22 mouse cellular contexts compared by ENCODE assay signal in the genomic region with DNA sequence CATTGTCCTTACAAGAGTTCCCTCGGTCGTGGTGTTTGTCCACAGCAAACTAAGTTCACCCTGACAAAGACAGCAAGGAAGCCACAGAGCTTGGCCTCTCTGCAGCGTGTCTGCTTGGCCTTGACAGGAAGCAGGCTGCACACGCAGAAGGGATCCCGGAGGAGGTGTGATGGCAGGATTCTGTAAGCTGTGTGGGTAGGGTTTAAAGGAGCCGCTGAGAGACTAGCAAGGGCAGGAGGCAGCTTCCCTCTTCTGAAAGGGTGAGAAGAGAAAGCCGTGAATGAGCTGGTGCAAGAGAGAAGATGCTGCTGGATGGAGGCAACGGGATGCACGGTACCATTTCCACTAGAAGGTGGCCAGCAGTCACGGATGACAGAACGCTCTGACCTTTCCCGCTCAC. TPM values are rescaled to one million over a fixed set of nuclear protein-coding genes. Genes with fewer than 3 reads are reported as not detected.
A peak's percentile ranks its signal among the peaks of the same experiment; 100 is the strongest.
DNase-seq lines count a peak whose midpoint lies in the region; ATAC-seq lines count a peak whose summit lies in the region.
"Had no signal": no experiment of that assay in that cellular context is flagged by ENCODE, and none has a peak within 500 bp of the region (broad histone marks: within the 10 kb centered on the region; RNA-seq: fewer than 3 reads in every experiment).

No protein-coding gene starts in this region.

- DNase-seq in cerebellum, postnatal 25 days: peak; percentile 42 to 44
- no peak for DNase-seq in cerebellum, postnatal 10 days
- no peak for DNase-seq in heart, postnatal 36 days
- peak; percentile 14 to 53 for DNase-seq in left cerebral cortex, adult 18-20 months (ENCODE audit: low spot score in 2 of 2)
- DNase-seq in left cerebral cortex, adult 8-10 months (ENCODE audit: low spot score in 2 of 2): no peak
- peak; percentile 76 for DNase-seq in brain, adult 2 months (ENCODE audit: low read depth, low spot score)
- DNase-seq: adrenal gland, postnatal 14 days; cerebellum, postnatal 36 days; gastrocnemius, postnatal 10 days; heart, adult 18-20 months; heart, postnatal 4 days had no signal

- peaks cover 20% of the 10 kb centered on the region for H3K4me1 ChIP-seq in heart, embryonic 11.5 days (ENCODE audit: control insufficient read depth, insufficient read depth, low read length)
- H3K4me1 ChIP-seq: forebrain, embryonic 12.5 days had no signal

- H3K4me2 ChIP-seq in heart, embryonic 11.5 days: no peak overlapping the region
- H3K4me2 ChIP-seq: embryonic facial prominence, embryonic 13.5 days; forebrain, embryonic 12.5 days; heart, embryonic 12.5 days; hindbrain, embryonic 14.5 days; intestine, embryonic 15.5 days had no signal

- H3K4me3 ChIP-seq in heart, embryonic 11.5 days (ENCODE audit: low read depth, low read length): no peak overlapping the region
- H3K4me3 ChIP-seq: embryonic facial prominence, embryonic 13.5 days; forebrain, embryonic 12.5 days; heart, embryonic 12.5 days; intestine, embryonic 15.5 days had no signal

- no peak overlapping the region for H3K9ac ChIP-seq in heart, embryonic 11.5 days (ENCODE audit: low read depth, low read length)
- H3K9ac ChIP-seq: embryonic facial prominence, embryonic 13.5 days; forebrain, embryonic 12.5 days; heart, embryonic 12.5 days; hindbrain, embryonic 14.5 days; intestine, embryonic 15.5 days had no signal

- 0 out of 2 replicates have a peak, but pooled peaks have one; percentile 14 for ATAC-seq in heart, embryonic 11.5 days (replicated peaks; ENCODE audit: insufficient number of reproducible peaks, low FRiP score, low TSS enrichment)
- ATAC-seq in megakaryocyte-erythroid progenitor cell, adult 5-6 weeks (replicated peaks; ENCODE audit: low FRiP score, low TSS enrichment, poor library complexity, severe bottlenecking): no peak
- ATAC-seq: activated CD4-positive, CD25-positive, alpha-beta regulatory T cell, adult 4 months; forebrain, embryonic 16.5 days; intestine, embryonic 15.5 days; Patski had no signal

- 66% methylated on average over 12 of the region's 12 CpGs for WGBS in heart, embryonic 11.5 days (ENCODE audit: insufficient replicate concordance)

- no peak overlapping the region for H3K27ac ChIP-seq in heart, embryonic 11.5 days (ENCODE audit: low read depth, low read length)
- H3K27ac ChIP-seq: embryonic facial prominence, embryonic 13.5 days; forebrain, embryonic 12.5 days; hindbrain, embryonic 14.5 days; intestine, embryonic 15.5 days had no signal

- H3K36me3 ChIP-seq in heart, embryonic 11.5 days (ENCODE audit: control insufficient read depth, insufficient read depth, low read length): no peaks in the 10 kb centered on the region
- H3K36me3 ChIP-seq: forebrain, embryonic 12.5 days had no signal

- intact Hi-C loops in heart, postnatal 36 days (cut with DNase I): no loop called here

- H3K27me3 ChIP-seq in heart, embryonic 11.5 days (ENCODE audit: control insufficient read depth, insufficient read depth, low read length): no peaks in the 10 kb centered on the region
- H3K27me3 ChIP-seq: CH12.LX; embryonic facial prominence, embryonic 13.5 days; forebrain, embryonic 12.5 days; heart, embryonic 12.5 days; intestine, embryonic 15.5 days; Patski had no signal

- H3K9me3 ChIP-seq in heart, embryonic 11.5 days (replicated peaks; ENCODE audit: control insufficient read depth, low read length): no peaks in the 10 kb centered on the region
- H3K9me3 ChIP-seq: embryonic facial prominence, embryonic 13.5 days; forebrain, embryonic 12.5 days; intestine, embryonic 15.5 days had no signal

RNA-seq across cellular contexts. Expression of gene St3gal3, which starts 22.1 kb away (rescaled TPM):
- 5.2 and 6.9 TPM in 2 replicates for polyA plus RNA-seq in heart, embryonic 11.5 days (2014; fragmentation: Nextera tagmentation; extraction: Ambion mirVana)
- 10 to 100 TPM; 60.3 to 66.4 TPM for total RNA-seq in heart, postnatal 36 days (2021)
- total RNA-seq in left cerebral cortex, adult 18-20 months (2021): 10 to 100 TPM; 45.8 to 51.2 TPM
- total RNA-seq in left cerebral cortex, adult 8-10 months (2022): 10 to 100 TPM; 42.0 to 46.8 (median 44.5) TPM
- 14.1 and 28.4 TPM in 2 replicates for total RNA-seq in megakaryocyte-erythroid progenitor cell, adult 5-6 weeks (2014; fragmentation: Nextera tagmentation)
- total RNA-seq in megakaryocyte-erythroid progenitor cell, adult 5-6 weeks (2017): 6.6 and 8.4 TPM in 2 replicates

Comparison
In these comparisons a context has a peak if more than half of its experiments do, and no peak if none do; other contexts are left out.
1. DNase-seq: peak in cerebellum, postnatal 25 days (2 of 2), left cerebral cortex, adult 18-20 months (2 of 2) and brain, adult 2 months (single experiment); none in cerebellum, postnatal 10 days (0 of 2), heart, postnatal 36 days (0 of 2) and left cerebral cortex, adult 8-10 months (0 of 2).